Mouse (Mus musculus): Measurements from ENCODE around the gene Usp25. TPM values are rescaled to one million over a fixed set of nuclear protein-coding genes. Genes with fewer than 3 reads are reported as not detected.

The Usp25 gene
- polyA plus RNA-seq, 1 experiment from 2014 or later, result 12.0 TPM

DNA sequence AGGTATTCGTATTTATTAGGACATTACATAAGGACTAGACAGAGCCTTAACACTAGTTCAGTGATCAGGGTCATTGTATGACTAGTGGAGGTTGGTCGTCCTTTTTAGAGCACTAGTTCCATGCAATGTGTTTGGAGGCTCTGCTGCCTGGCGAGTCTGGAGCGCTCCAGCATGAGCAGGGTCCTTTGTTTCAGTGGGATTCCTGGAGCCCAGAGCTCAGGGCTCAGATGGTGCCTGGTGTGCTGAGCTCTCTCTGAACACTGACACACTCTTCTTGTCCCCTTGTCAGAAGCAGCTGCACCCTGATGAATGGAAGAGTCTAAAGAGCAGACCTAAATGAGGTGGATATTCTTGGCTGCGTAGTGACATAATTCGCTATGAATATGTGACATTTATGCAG lies 45.1 kb downstream of the Usp25 start:
- Histone ChIP-seq H3K36me3 (ENCODE audit: control insufficient read depth, insufficient read depth, low read length) (0 out of 2 replicates have a peak, but pooled peaks cover 3% of the 10 kb centered on the region), H3K27ac (ENCODE audit: low read length) (no peak overlapping the region), H3K4me1 (ENCODE audit: control insufficient read depth, insufficient read depth, low read length) (0 out of 2 replicates have a peak, but pooled peaks cover 2% of the 10 kb centered on the region), H3K9ac (ENCODE audit: low read length) (no peak overlapping the region), H3K4me2 (ENCODE audit: low read depth, low read length) (no peak overlapping the region), H3K9me3 (replicated peaks; ENCODE audit: control insufficient read depth, low read length) (no peaks in the 10 kb centered on the region), H3K27me3 (ENCODE audit: control insufficient read depth, insufficient read depth, low read length) (no peaks in the 10 kb centered on the region), H3K4me3 (replicated peaks; ENCODE audit: low read length) (no peak overlapping the region)
- 81% methylated on average over 6 of the region's 6 CpGs for WGBS
- ATAC-seq (ENCODE audit: insufficient read depth, low FRiP score), result no peak

GRCm38 (mm10) chr16:77060166-77060565 lies 46.7 kb downstream of the Usp25 start:
- H3K4me1 ChIP-seq (ENCODE audit: control insufficient read depth, insufficient read depth, low read length), result 0 out of 2 replicates have a peak, but pooled peaks cover 2% of the 10 kb centered on the region
- no peak overlapping the region for H3K27ac ChIP-seq (ENCODE audit: low read length)
- H3K27me3 ChIP-seq (ENCODE audit: control insufficient read depth, insufficient read depth, low read length), result no peaks in the 10 kb centered on the region
- H3K4me2 ChIP-seq (ENCODE audit: low read depth, low read length), result no peak overlapping the region
- no peaks in the 10 kb centered on the region for H3K9me3 ChIP-seq (replicated peaks; ENCODE audit: control insufficient read depth, low read length)
- H3K9ac ChIP-seq (ENCODE audit: low read length), result no peak overlapping the region
- 0 out of 2 replicates have a peak, but pooled peaks cover 3% of the 10 kb centered on the region for H3K36me3 ChIP-seq (ENCODE audit: control insufficient read depth, insufficient read depth, low read length)
- WGBS, result 86% methylated on average over 8 of the region's 8 CpGs
- H3K4me3 ChIP-seq (replicated peaks; ENCODE audit: low read length), result no peak overlapping the region
- ATAC-seq (ENCODE audit: insufficient read depth, low FRiP score), result no peak

DNA sequence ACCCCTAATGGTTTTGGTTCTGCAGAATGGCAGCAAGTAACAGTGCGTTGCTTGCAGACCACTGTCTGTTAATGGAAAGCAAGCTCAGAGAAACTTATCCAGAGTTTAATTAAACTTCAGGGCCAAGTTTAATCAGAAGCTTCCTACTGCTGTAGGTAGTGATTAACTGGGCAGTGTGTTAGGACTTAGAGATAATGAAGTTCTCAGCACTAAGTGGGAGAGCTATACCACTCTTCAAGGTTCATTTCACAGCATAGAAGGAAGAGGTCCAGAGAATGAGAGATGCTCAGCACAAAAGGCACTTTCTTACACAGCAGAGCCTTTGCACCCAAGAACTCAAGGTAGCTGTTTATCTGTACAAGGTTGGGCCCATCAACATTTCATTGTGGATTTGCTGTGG lies 50.4 kb downstream of the Usp25 start:
- Histone ChIP-seq H3K9me3 (replicated peaks; ENCODE audit: control insufficient read depth, low read length) (no peaks in the 10 kb centered on the region), H3K36me3 (ENCODE audit: control insufficient read depth, insufficient read depth, low read length) (peaks cover 10% of the 10 kb centered on the region), H3K27ac (ENCODE audit: low read length) (no peak overlapping the region), H3K27me3 (ENCODE audit: control insufficient read depth, insufficient read depth, low read length) (no peaks in the 10 kb centered on the region), H3K4me2 (ENCODE audit: low read depth, low read length) (no peak overlapping the region), H3K9ac (ENCODE audit: low read length) (no peak overlapping the region), H3K4me1 (ENCODE audit: control insufficient read depth, insufficient read depth, low read length) (no peaks in the 10 kb centered on the region), H3K4me3 (replicated peaks; ENCODE audit: low read length) (no peak overlapping the region)
- ATAC-seq (ENCODE audit: insufficient read depth, low FRiP score), result no peak
- WGBS, result 91% methylated on average over 1 of the region's 1 CpGs

DNA sequence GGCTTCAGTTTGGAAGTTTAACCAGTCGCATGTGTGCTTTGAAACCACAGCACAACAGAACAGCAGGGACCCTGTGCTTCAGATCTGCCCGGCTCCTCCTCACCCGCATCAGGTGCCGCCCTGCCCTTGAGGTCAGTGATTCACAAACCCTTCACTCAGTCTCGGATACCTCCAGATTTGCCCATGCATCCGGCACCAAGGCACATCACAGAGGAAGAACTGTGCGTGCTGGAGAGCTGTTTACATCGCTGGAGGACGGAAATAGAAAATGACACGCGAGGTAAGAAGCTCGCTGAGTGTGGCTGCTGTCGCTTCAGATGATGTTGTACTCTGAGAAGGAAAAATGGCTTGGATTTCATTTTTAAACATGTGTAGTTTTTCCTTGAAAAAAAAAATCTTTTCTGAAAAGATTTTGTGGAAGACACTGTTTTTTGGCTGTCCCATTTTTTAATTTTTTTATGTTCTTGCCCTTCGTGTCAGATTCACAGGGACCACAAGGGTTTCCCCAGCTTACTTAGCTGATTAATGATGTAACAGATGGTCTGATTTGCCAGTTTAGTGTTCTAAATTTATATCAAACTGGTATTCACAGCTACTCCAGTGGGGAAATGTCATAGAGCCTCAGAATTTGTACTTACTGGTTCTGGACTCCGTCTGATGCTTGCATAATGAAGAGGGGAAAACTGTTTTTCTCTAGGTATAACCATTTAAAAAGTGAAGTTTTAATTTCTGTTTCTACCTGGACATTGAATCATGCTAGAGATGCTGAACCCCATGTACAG lies 63.6 kb downstream of the Usp25 start:
- Histone ChIP-seq H3K27me3 (ENCODE audit: control insufficient read depth, insufficient read depth, low read length) (no peaks in the 10 kb centered on the region), H3K9me3 (replicated peaks; ENCODE audit: control insufficient read depth, low read length) (peaks cover 3% of the 10 kb centered on the region; the same call in 1 of the 2 replicates), H3K4me2 (ENCODE audit: low read depth, low read length) (no peak overlapping the region), H3K4me3 (replicated peaks; ENCODE audit: low read length) (no peak overlapping the region), H3K27ac (ENCODE audit: low read length) (no peak overlapping the region), H3K4me1 (ENCODE audit: control insufficient read depth, insufficient read depth, low read length) (no peaks in the 10 kb centered on the region), H3K36me3 (ENCODE audit: control insufficient read depth, insufficient read depth, low read length) (peaks cover 26% of the 10 kb centered on the region), H3K9ac (ENCODE audit: low read length) (no peak overlapping the region)
- 80% methylated on average over 15 of the region's 15 CpGs for WGBS
- no peak for ATAC-seq (ENCODE audit: insufficient read depth, low FRiP score)

DNA sequence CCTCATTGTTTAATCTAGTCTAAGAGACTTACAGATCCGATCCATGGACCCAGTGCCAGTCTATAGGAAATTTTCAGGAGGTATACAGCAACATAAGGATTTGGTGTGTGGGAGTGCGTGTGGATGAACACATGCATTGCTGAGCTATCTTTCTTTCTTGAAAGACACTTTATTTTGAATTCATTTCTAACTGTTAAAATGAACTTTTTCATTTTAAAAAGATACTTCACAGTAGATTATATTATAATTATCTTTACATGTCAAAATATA lies 64.2 kb downstream of the Usp25 start:
- WGBS, result 93% methylated on average over 2 of the region's 2 CpGs
- peaks cover 3% of the 10 kb centered on the region; the same call in 1 of the 2 replicates for H3K9me3 ChIP-seq (replicated peaks; ENCODE audit: control insufficient read depth, low read length)
- H3K9ac ChIP-seq (ENCODE audit: low read length), result no peak overlapping the region
- H3K4me1 ChIP-seq (ENCODE audit: control insufficient read depth, insufficient read depth, low read length), result no peaks in the 10 kb centered on the region
- H3K27ac ChIP-seq (ENCODE audit: low read length), result no peak overlapping the region
- H3K36me3 ChIP-seq (ENCODE audit: control insufficient read depth, insufficient read depth, low read length), result peaks cover 24% of the 10 kb centered on the region
- no peaks in the 10 kb centered on the region for H3K27me3 ChIP-seq (ENCODE audit: control insufficient read depth, insufficient read depth, low read length)
- H3K4me3 ChIP-seq (replicated peaks; ENCODE audit: low read length), result no peak overlapping the region
- H3K4me2 ChIP-seq (ENCODE audit: low read depth, low read length), result no peak overlapping the region
- ATAC-seq (ENCODE audit: insufficient read depth, low FRiP score), result no peak

GRCm38 (mm10) chr16:77084071-77084470 lies 70.6 kb downstream of the Usp25 start:
- WGBS, result 71% methylated on average over 2 of the region's 2 CpGs
- Histone ChIP-seq H3K27me3 (ENCODE audit: control insufficient read depth, insufficient read depth, low read length) (no peaks in the 10 kb centered on the region), H3K4me2 (ENCODE audit: low read depth, low read length) (no peak overlapping the region), H3K36me3 (ENCODE audit: control insufficient read depth, insufficient read depth, low read length) (peaks cover 18% of the 10 kb centered on the region), H3K4me3 (replicated peaks; ENCODE audit: low read length) (no peak overlapping the region), H3K9me3 (replicated peaks; ENCODE audit: control insufficient read depth, low read length) (peaks cover 3% of the 10 kb centered on the region; the same call in 1 of the 2 replicates), H3K9ac (ENCODE audit: low read length) (no peak overlapping the region), H3K27ac (ENCODE audit: low read length) (no peak overlapping the region), H3K4me1 (ENCODE audit: control insufficient read depth, insufficient read depth, low read length) (no peaks in the 10 kb centered on the region)
- no peak for ATAC-seq (ENCODE audit: insufficient read depth, low FRiP score)

- Histone ChIP-seq H3K4me3 (replicated peaks; ENCODE audit: low read length) (no peak overlapping the region), H3K27me3 (ENCODE audit: control insufficient read depth, insufficient read depth, low read length) (no peaks in the 10 kb centered on the region), H3K36me3 (ENCODE audit: control insufficient read depth, insufficient read depth, low read length) (no peaks in the 10 kb centered on the region), H3K4me1 (ENCODE audit: control insufficient read depth, insufficient read depth, low read length) (no peaks in the 10 kb centered on the region), H3K9ac (ENCODE audit: low read length) (no peak overlapping the region), H3K9me3 (replicated peaks; ENCODE audit: control insufficient read depth, low read length) (no peaks in the 10 kb centered on the region), H3K27ac (ENCODE audit: low read length) (no peak overlapping the region), H3K4me2 (ENCODE audit: low read depth, low read length) (no peak overlapping the region)
- WGBS, result 87% methylated on average over 3 of the region's 3 CpGs
- ATAC-seq (ENCODE audit: insufficient read depth, low FRiP score), result no peak
Observed at GRCm38 (mm10) chr16:77089806-77090205, 76.3 kb downstream of the Usp25 start.

DNA sequence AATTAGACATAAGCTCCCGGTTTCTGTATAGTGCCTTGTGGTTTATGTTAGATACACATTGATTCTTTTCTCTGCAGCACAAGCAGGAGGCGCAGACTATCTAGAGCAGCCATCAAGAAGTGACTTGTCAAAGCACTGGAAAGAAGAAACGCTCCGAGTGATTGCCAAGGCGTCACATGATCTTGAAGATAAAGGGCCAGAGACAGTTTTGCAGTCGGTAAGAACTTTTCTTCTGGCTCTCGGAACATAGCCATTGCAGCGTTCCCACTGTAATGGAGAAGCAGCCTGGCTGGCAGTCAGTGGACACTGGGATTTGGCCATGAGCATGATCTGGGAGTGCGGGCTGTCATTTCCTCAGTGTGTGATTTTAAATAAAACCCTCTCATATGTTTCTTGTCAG lies 80.0 kb downstream of the Usp25 start:
- H3K4me2 ChIP-seq (ENCODE audit: low read depth, low read length), result no peak overlapping the region
- H3K9ac ChIP-seq (ENCODE audit: low read length), result no peak overlapping the region
- no peaks in the 10 kb centered on the region for H3K9me3 ChIP-seq (replicated peaks; ENCODE audit: control insufficient read depth, low read length)
- no peaks in the 10 kb centered on the region for H3K4me1 ChIP-seq (ENCODE audit: control insufficient read depth, insufficient read depth, low read length)
- H3K27me3 ChIP-seq (ENCODE audit: control insufficient read depth, insufficient read depth, low read length), result no peaks in the 10 kb centered on the region
- H3K36me3 ChIP-seq (ENCODE audit: control insufficient read depth, insufficient read depth, low read length), result peaks cover 3% of the 10 kb centered on the region; the same call in 1 of the 2 replicates
- 58% methylated on average over 9 of the region's 9 CpGs for WGBS
- peak; percentile 40; the same call in 1 of the 2 replicates for ATAC-seq (ENCODE audit: insufficient read depth, low FRiP score)
- H3K4me3 ChIP-seq (replicated peaks; ENCODE audit: low read length), result no peak overlapping the region
- H3K27ac ChIP-seq (ENCODE audit: low read length), result no peak overlapping the region

GRCm38 (mm10) chr16:77095017-77095551 lies 81.6 kb downstream of the Usp25 start:
- Histone ChIP-seq H3K27me3 (ENCODE audit: control insufficient read depth, insufficient read depth, low read length) (no peaks in the 10 kb centered on the region), H3K4me3 (replicated peaks; ENCODE audit: low read length) (no peak overlapping the region), H3K9ac (ENCODE audit: low read length) (no peak overlapping the region), H3K4me1 (ENCODE audit: control insufficient read depth, insufficient read depth, low read length) (no peaks in the 10 kb centered on the region), H3K9me3 (replicated peaks; ENCODE audit: control insufficient read depth, low read length) (no peaks in the 10 kb centered on the region), H3K4me2 (ENCODE audit: low read depth, low read length) (no peak overlapping the region), H3K27ac (ENCODE audit: low read length) (no peak overlapping the region), H3K36me3 (ENCODE audit: control insufficient read depth, insufficient read depth, low read length) (peaks cover 3% of the 10 kb centered on the region; the same call in 1 of the 2 replicates)
- WGBS, result 82% methylated on average over 7 of the region's 7 CpGs
- ATAC-seq (ENCODE audit: insufficient read depth, low FRiP score), result no peak
